Mouse (Mus musculus): ENCODE measurements around the gene Ogdh.

DNA sequence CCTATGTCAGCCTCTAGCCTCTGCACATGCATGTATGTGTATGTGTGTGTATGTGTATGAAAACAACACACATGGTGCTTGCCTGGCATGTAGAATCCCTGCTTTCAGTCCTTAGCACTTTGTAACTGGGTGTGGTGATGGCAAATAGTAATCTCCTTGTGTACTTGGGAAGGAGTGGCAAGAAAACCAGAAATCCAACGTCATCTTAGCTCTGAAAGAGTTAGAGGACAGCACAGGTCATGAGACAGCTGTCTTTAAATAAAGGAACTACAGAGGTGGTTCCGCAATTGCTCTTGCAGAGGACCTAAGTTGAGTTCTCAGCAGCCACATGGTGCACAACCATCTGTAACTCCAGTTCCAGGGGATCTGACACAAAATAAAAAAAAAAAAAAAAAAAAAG lies 8.0 kb downstream of the Ogdh start:
- TF ChIP-seq CTCF (IDR thresholded peaks at IDR 0.05; ENCODE audit: low read depth, low read length) = no peak
- TF ChIP-seq TAL1 (conservative IDR thresholded peaks at IDR 0.05; ENCODE audit: low read depth, low read length) = no peak
- no peak for TF ChIP-seq POLR2AphosphoS5 (IDR thresholded peaks at IDR 0.05; ENCODE audit: insufficient replicate concordance, low read depth, low read length)
- TF ChIP-seq GATA1 (IDR thresholded peaks at IDR 0.05; ENCODE audit: borderline replicate concordance, low read length) = no peak
